Mouse (Mus musculus) MEL (cell line): Measurements from ENCODE around the gene Gm13278.
"Not testable (repeated sequence)": the region's sequence is repeated elsewhere in the genome, so short reads cannot be mapped to it uniquely, and the experiment has no call there.

Experiments
- BHLHE40 ChIP-seq: IDR thresholded peaks from 2 replicates; pipeline ENCODE4 v1.6.1; 2012; ENCODE audit warnings: low read depth, mild to moderate bottlenecking, inconsistent platforms, low read length, improper control_type of control experiment, borderline replicate concordance
- CHD1 ChIP-seq: IDR thresholded peaks from 2 replicates; pipeline ENCODE4 v1.6.1; 2012; ENCODE audit warnings: low read depth, mild to moderate bottlenecking, inconsistent platforms, low read length, improper control_type of control experiment
- CTCF ChIP-seq, 3 experiments: IDR thresholded peaks in 2 of 3; conservative IDR thresholded peaks in 1 of 3; 2 replicates each; pipeline ENCODE4 v1.5.1; 2011 to 2012; ENCODE audit warnings: low read length in 3 of 3, low read depth in 2 of 3, mild to moderate bottlenecking in 2 of 3, improper control_type of control experiment in 1 of 3, inconsistent platforms in 1 of 3, mixed read lengths in 1 of 3, moderate library complexity in 1 of 3; ENCODE audit not compliant: control insufficient read depth in 1 of 3, insufficient read depth in 1 of 3, poor library complexity in 1 of 3, severe bottlenecking in 1 of 3
- ETS1 ChIP-seq: IDR thresholded peaks from 2 replicates; pipeline ENCODE4 v1.6.1; 2012; ENCODE audit warnings: low read depth, mild to moderate bottlenecking, inconsistent platforms, low read length, improper control_type of control experiment, moderate library complexity
- GABPA ChIP-seq: IDR thresholded peaks from 2 replicates; pipeline ENCODE4 v1.6.1; 2012; ENCODE audit warnings: low read depth, mild to moderate bottlenecking, inconsistent platforms, low read length, improper control_type of control experiment, moderate library complexity
- GATA1 ChIP-seq: IDR thresholded peaks from 2 replicates; pipeline ENCODE4 v1.6.1; 2011; ENCODE audit warnings: low read depth, low read length, improper control_type of control experiment
- MAFK ChIP-seq: IDR thresholded peaks from 2 replicates; pipeline ENCODE4 v1.6.1; 2011; ENCODE audit warnings: low read depth, mild to moderate bottlenecking, low read length, improper control_type of control experiment, borderline replicate concordance
- MAX ChIP-seq: IDR thresholded peaks from 2 replicates; pipeline ENCODE4 v1.6.1; 2011; ENCODE audit warnings: low read length, improper control_type of control experiment
- MAZ ChIP-seq: IDR thresholded peaks from 2 replicates; pipeline ENCODE4 v1.6.1; 2012; ENCODE audit warnings: low read depth, mild to moderate bottlenecking, inconsistent platforms, low read length, improper control_type of control experiment
- NELFE ChIP-seq: IDR thresholded peaks from 2 replicates; pipeline ENCODE4 v1.6.1; 2011; ENCODE audit warnings: low read depth, low read length, improper control_type of control experiment
- POLR2A ChIP-seq, 2 experiments: IDR thresholded peaks; 2 replicates each; pipeline ENCODE4 v1.6.1; 2011 to 2012; ENCODE audit warnings: low read length in 2 of 2, mild to moderate bottlenecking in 2 of 2, control low read depth in 1 of 2, improper control_type of control experiment in 1 of 2, low read depth in 1 of 2, moderate library complexity in 1 of 2; ENCODE audit not compliant: control insufficient read depth in 1 of 2, insufficient read depth in 1 of 2, poor library complexity in 1 of 2
- UBTF ChIP-seq: IDR thresholded peaks from 2 replicates; pipeline ENCODE4 v1.6.1; 2012; ENCODE audit warnings: low read depth, mild to moderate bottlenecking, inconsistent platforms, low read length, improper control_type of control experiment, moderate library complexity, borderline replicate concordance; ENCODE audit not compliant: insufficient read depth

DNA sequence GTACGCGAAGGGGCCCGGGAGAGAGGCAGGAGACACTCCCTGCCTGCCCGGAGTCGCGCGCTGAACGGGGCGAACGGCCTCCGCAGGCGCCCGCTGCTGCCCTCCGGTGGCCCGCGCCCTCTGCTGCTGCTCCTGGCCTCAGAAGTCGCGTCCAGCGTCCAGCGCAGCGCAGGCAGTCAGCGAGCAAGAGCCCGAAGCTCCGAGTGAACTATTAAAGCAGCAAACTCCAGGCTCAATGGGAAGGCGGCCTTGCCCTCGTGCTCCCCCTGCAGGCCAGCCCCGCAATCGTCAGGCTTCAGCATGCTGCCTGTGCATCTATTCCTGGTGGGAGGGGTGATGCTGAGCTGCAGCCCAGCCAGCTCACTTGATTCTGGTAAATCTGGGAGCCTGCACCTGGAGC lies at the start of gene Gm13278:
- TF ChIP-seq POLR2A (IDR thresholded peaks at IDR 0.05; ENCODE audit: control insufficient read depth in 1 of 2, insufficient read depth in 1 of 2, low read depth in 1 of 2, low read length in 2 of 2, poor library complexity in 1 of 2); GATA1; CTCF (IDR thresholded peaks at IDR 0.05 in 2 of 3, conservative IDR thresholded peaks at IDR 0.05 in 1 of 3; ENCODE audit: control insufficient read depth in 1 of 3, insufficient read depth in 1 of 3, low read depth in 2 of 3, low read length in 3 of 3, poor library complexity in 1 of 3, severe bottlenecking in 1 of 3); BHLHE40; CHD1; NELFE; MAX; GABPA; MAFK; MAZ; UBTF; ETS1: not testable (repeated sequence)
